Mouse (Mus musculus): Measurements from ENCODE around the gene Dnal4. TPM values are rescaled to one million over a fixed set of nuclear protein-coding genes. Genes with fewer than 3 reads are reported as not detected.
A peak's percentile ranks its signal among the peaks of the same experiment; 100 is the strongest.

The Dnal4 gene
- 36.0 and 40.9 TPM in 2 replicates for polyA plus RNA-seq (2014; fragmentation: Nextera tagmentation; extraction: Ambion mirVana)

DNA sequence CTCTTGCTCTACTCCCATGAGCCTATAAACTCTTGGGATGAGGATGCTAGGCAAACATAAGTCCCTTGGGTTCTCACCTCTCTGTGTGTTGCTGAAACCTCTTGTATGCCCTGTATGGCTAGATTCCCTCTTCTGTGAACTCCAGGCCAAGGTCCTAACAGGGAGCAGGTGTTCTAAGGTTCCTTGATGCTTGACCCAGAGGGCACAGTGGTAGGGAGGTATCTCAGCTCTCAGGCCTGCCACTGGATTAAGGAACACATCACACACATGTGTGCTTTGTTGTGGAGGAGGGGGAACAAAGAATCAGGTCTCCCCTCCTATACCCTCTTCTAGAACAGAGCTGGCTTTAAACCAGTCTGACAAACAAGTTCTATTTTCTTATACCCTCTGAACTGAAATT lies at the start of gene Dnal4:
Gene Dnal4 (minus strand): TSS at position 101 of the 400 bp plus-strand sequence.
- H3K9me3 ChIP-seq (ENCODE audit: control insufficient read depth, low read length), result no peaks in the 10 kb centered on the region

DNA sequence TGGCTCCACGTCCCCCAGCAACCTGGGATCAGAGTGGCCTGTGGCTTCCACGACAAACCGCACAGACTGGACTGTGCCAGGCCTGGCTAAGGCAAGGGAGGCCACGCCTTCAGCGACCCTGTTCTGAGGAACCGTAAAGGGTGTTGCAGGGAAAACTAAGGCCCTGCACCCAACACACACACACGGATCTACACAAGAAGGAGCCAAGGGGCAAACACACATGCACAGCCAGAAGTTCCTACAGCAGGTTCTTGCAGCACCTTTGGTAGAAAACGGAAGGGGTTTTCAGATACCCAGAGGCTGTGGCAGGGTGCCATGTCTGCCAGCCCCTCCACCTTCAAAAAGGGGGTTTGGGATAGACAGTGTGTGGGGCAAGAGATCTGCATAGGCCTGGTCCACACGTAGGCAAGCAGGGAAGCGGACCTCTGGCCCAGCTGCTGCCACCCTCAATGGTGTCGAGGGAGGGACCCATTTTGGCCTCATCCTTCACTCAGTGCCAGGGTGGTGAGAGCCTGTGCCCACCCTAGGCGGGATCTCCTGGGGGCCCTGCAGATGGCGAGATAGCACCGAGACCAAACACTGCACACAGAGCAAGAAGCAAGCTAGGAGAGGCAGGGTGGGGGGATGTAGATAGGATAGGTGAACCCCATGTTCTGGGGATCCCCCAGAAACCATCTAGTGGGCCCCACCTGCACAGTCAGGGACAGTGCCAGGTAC lies 49.6 kb upstream of the Dnal4 start:
- peaks cover 51% of the 10 kb centered on the region for H3K36me3 ChIP-seq (ENCODE audit: control insufficient read depth, insufficient read depth, low read length)
- ATAC-seq (ENCODE audit: insufficient number of reproducible peaks, insufficient read depth, low FRiP score, low read depth), result no peak
- H3K27ac ChIP-seq (replicated peaks in 1 of 2; ENCODE audit: control insufficient read depth in 1 of 2, insufficient read depth in 1 of 2, low read depth in 2 of 2, low read length in 2 of 2), result no peak overlapping the region
- H3K27me3 ChIP-seq (ENCODE audit: control insufficient read depth, insufficient read depth, low read length), result no peaks in the 10 kb centered on the region
- H3K9ac ChIP-seq (ENCODE audit: low read length), result no peak overlapping the region; the same call in 1 of the 2 replicates
- peaks cover 7 to 41% of the 10 kb centered on the region in 2 experiments for H3K4me1 ChIP-seq (ENCODE audit: control insufficient read depth in 2 of 2, insufficient read depth in 2 of 2, low read length in 2 of 2)
- no peak overlapping the region for H3K4me3 ChIP-seq (ENCODE audit: control insufficient read depth in 1 of 2, insufficient read depth in 1 of 2, low read depth in 1 of 2, low read length in 2 of 2)
- no peak overlapping the region for H3K4me2 ChIP-seq (ENCODE audit: low read length)
- H3K9me3 ChIP-seq (ENCODE audit: control insufficient read depth, low read length), result no peaks in the 10 kb centered on the region
- 88% methylated on average over 14 of the region's 14 CpGs for WGBS

More for the DNA sequence above, at the start of gene Dnal4:
- H3K4me1 ChIP-seq (ENCODE audit: control insufficient read depth in 2 of 2, insufficient read depth in 2 of 2, low read length in 2 of 2), result peaks cover 7 to 10% of the 10 kb centered on the region in 2 experiments
- H3K27ac ChIP-seq (replicated peaks in 1 of 2; ENCODE audit: control insufficient read depth in 1 of 2, insufficient read depth in 1 of 2, low read depth in 2 of 2, low read length in 2 of 2), result no peak within 1 kb of the TSS
- H3K36me3 ChIP-seq (ENCODE audit: control insufficient read depth, insufficient read depth, low read length), result no peaks in the 10 kb centered on the region
- no peak within 1 kb of the TSS for H3K4me3 ChIP-seq (ENCODE audit: control insufficient read depth in 1 of 2, insufficient read depth in 1 of 2, low read depth in 1 of 2, low read length in 2 of 2)
- H3K4me2 ChIP-seq (ENCODE audit: low read length), result no peak within 1 kb of the TSS
- H3K9ac ChIP-seq (ENCODE audit: low read length), result no peak within 1 kb of the TSS
- H3K27me3 ChIP-seq (ENCODE audit: control insufficient read depth, insufficient read depth, low read length), result no peaks in the 10 kb centered on the region
- ATAC-seq (ENCODE audit: insufficient number of reproducible peaks, insufficient read depth, low FRiP score, low read depth), result no peak

DNA sequence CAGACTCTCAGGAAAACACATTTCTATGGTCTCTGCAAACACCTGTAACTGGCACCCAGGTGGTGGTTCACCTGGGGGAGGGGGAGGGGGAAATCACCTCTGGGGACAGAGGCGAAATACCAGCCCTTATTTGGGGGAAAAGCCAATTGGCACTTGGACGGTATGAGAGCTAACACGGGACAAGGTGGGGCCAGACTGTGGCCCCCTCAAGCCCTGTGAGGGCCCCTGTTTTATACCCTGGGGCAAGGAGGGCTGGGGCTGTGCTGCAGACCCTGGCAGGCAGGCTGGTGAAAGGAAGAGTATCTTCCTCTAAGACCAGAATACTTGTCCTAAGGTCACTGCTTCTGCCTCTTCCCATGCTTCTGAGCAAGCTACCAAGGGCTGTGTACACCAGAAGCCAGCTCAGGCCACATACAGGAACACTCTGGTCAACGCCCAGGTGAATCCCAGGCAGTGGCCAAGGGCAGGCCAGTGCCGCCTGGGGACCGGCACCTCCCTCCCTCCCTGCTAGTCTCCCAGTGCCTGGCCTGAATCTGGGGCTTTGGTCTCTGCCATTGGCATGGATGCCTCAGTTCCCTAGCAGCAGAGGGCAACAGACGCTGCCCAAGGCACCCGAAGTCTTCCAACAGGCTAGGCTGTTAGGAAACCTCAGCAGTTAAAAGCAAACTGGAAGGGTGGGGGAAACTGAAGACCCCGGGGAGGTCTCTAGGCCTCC lies 48.7 kb upstream of the Dnal4 start:
- ATAC-seq (ENCODE audit: insufficient number of reproducible peaks, insufficient read depth, low FRiP score, low read depth), result no peak
- 84% methylated on average over 9 of the region's 9 CpGs for WGBS
- H3K36me3 ChIP-seq (ENCODE audit: control insufficient read depth, insufficient read depth, low read length), result peaks cover 45% of the 10 kb centered on the region

DNA sequence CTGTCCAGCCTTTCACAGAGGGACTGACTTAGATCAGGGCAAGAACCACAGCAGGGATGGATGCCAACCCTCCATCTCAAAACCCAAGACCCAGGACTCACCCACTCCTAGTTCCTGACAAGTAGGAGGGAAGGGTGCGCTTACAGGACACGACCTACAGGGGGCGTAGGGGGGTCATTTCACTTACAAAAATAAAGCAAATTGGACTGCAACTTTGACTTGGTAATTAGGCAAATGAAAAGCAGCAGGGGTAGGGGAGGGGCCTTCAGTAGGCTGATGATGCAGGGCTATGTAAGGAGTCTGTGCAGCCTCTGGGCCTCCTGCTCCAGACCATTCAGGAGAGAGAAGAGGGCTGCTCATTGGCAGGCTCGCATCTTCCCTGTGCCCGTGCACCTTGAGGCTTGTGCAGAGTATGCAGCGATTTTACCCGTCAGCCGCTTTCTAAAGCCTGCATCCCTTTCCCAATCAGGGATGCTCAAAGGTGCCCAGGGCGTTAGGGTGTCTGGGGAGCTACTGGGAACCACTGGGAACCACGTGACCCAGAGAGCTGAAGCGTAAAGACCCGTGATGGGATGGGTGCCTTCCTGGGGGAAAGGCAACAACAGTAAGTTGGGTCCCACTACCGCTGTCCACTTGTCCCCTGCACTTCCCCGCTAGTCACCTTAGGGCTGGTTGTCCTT lies 47.6 kb upstream of the Dnal4 start:
- no peak overlapping the region for H3K4me3 ChIP-seq (ENCODE audit: control insufficient read depth in 1 of 2, insufficient read depth in 1 of 2, low read depth in 1 of 2, low read length in 2 of 2)
- ATAC-seq (ENCODE audit: insufficient number of reproducible peaks, insufficient read depth, low FRiP score, low read depth), result no peak
- no peak overlapping the region for H3K9ac ChIP-seq (ENCODE audit: low read length)
- H3K36me3 ChIP-seq (ENCODE audit: control insufficient read depth, insufficient read depth, low read length), result peaks cover 43% of the 10 kb centered on the region
- H3K4me2 ChIP-seq (ENCODE audit: low read length), result no peak overlapping the region
- 56% methylated on average over 14 of the region's 14 CpGs for WGBS
- no peak overlapping the region for H3K27ac ChIP-seq (replicated peaks in 1 of 2; ENCODE audit: control insufficient read depth in 1 of 2, insufficient read depth in 1 of 2, low read depth in 2 of 2, low read length in 2 of 2)
- no peaks in the 10 kb centered on the region for H3K9me3 ChIP-seq (ENCODE audit: control insufficient read depth, low read length)
- peaks cover 4 to 31% of the 10 kb centered on the region in 2 experiments for H3K4me1 ChIP-seq (ENCODE audit: control insufficient read depth in 2 of 2, insufficient read depth in 2 of 2, low read length in 2 of 2)
- H3K27me3 ChIP-seq (ENCODE audit: control insufficient read depth, insufficient read depth, low read length), result no peaks in the 10 kb centered on the region

More for the DNA sequence above, 48.7 kb upstream of the Dnal4 start:
- peaks cover 4 to 36% of the 10 kb centered on the region in 2 experiments for H3K4me1 ChIP-seq (ENCODE audit: control insufficient read depth in 2 of 2, insufficient read depth in 2 of 2, low read length in 2 of 2)
- H3K9me3 ChIP-seq (ENCODE audit: control insufficient read depth, low read length), result no peaks in the 10 kb centered on the region
- H3K27ac ChIP-seq (replicated peaks in 1 of 2; ENCODE audit: control insufficient read depth in 1 of 2, insufficient read depth in 1 of 2, low read depth in 2 of 2, low read length in 2 of 2), result no peak overlapping the region
- H3K4me2 ChIP-seq (ENCODE audit: low read length), result no peak overlapping the region
- H3K4me3 ChIP-seq (ENCODE audit: control insufficient read depth in 1 of 2, insufficient read depth in 1 of 2, low read depth in 1 of 2, low read length in 2 of 2), result no peak overlapping the region
- H3K27me3 ChIP-seq (ENCODE audit: control insufficient read depth, insufficient read depth, low read length), result no peaks in the 10 kb centered on the region
- no peak overlapping the region for H3K9ac ChIP-seq (ENCODE audit: low read length)

DNA sequence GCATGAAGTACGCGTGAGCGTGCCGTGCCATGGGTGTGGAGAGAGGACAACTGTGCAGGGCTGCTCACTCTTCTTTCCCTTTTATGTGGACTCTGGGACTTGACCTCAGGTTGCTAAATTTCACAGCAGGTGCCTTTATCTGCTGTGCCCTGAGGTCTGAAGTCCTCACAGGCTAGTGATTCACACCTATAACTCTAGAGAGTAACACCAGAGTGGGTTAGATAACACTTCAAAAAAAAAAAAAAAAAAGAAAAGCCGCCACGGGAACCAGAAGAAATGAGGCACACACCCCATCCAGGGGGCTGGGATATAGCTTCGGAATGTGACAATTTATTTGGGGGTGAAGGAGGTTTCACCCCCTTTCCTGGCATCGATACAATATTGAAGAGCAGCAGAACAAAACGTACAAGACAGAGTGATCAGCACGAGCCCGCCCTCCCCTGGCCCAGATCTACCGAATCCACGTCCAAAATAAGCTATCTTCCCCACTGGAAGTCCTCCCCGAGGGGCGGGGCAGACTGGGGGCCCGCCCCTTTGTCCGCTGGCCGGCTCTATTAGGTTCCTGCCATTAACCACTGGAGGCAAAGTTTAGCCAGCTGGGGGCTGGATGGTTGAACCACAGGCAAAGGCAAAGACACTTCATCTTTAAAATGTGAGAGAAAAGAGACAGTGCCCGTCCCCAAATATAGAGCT lies 46.1 kb upstream of the Dnal4 start:
- no peak overlapping the region for H3K9ac ChIP-seq (ENCODE audit: low read length)
- ATAC-seq (ENCODE audit: insufficient number of reproducible peaks, insufficient read depth, low FRiP score, low read depth), result no peak
- H3K4me2 ChIP-seq (ENCODE audit: low read length), result no peak overlapping the region
- H3K36me3 ChIP-seq (ENCODE audit: control insufficient read depth, insufficient read depth, low read length), result peaks cover 42% of the 10 kb centered on the region
- no peaks in the 10 kb centered on the region for H3K27me3 ChIP-seq (ENCODE audit: control insufficient read depth, insufficient read depth, low read length)
- peaks cover 4 to 25% of the 10 kb centered on the region in 2 experiments for H3K4me1 ChIP-seq (ENCODE audit: control insufficient read depth in 2 of 2, insufficient read depth in 2 of 2, low read length in 2 of 2)
- no peak overlapping the region for H3K4me3 ChIP-seq (ENCODE audit: control insufficient read depth in 1 of 2, insufficient read depth in 1 of 2, low read depth in 1 of 2, low read length in 2 of 2)
- 56% methylated on average over 19 of the region's 19 CpGs for WGBS
- no peak overlapping the region for H3K27ac ChIP-seq (replicated peaks in 1 of 2; ENCODE audit: control insufficient read depth in 1 of 2, insufficient read depth in 1 of 2, low read depth in 2 of 2, low read length in 2 of 2)
- no peaks in the 10 kb centered on the region for H3K9me3 ChIP-seq (ENCODE audit: control insufficient read depth, low read length)

DNA sequence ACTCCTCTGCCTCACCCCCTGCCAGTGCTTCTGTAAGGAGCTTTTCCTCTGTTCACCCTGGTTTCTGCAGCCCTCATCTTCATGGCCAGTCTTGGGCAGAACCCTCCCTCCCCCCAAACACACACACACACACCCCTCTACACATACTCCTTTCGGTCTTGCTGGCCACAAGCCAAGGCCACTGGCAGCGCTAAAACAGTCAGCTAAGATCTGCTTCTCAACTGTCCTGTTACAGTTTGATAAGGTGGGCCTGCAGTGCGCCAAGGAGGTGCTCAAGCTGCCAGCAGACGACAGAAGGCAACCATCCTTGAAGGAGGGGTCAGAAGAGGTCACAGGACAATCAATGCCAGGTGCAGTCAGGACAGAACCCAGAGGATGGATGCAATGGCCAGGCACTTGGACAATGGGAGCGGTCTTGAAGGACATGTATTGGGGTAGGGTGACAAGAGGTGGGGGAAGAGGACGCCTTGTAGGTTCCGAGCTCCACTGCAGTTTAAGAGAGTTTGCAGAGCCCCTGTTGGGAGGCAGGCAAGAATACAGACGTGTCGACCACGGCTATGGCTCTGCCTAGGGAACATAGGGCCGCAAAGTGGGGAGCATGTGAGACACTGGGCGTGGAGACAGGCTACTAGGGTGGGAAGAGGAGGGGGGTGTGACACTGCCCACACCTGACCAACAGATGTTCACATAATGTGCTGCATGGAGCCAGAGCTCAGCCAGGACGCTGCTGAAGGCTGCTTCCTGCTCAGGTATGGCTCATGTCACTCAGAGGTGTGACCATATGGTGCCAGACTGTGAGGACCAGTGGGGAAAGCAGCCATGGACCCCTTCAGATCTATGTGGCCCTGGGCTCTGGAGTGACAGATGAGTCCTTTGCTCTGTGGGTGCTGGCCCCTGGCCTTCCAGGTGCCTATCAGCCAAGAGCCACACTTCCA lies 44.9 kb upstream of the Dnal4 start:
- H3K36me3 ChIP-seq (ENCODE audit: control insufficient read depth, insufficient read depth, low read length), result peaks cover 30% of the 10 kb centered on the region
- no peak; the same call in 1 of the 2 replicates for ATAC-seq (ENCODE audit: insufficient number of reproducible peaks, insufficient read depth, low FRiP score, low read depth)
- H3K27me3 ChIP-seq (ENCODE audit: control insufficient read depth, insufficient read depth, low read length), result no peaks in the 10 kb centered on the region
- H3K4me2 ChIP-seq (ENCODE audit: low read length), result no peak overlapping the region
- no peak overlapping the region for H3K4me3 ChIP-seq (ENCODE audit: control insufficient read depth in 1 of 2, insufficient read depth in 1 of 2, low read depth in 1 of 2, low read length in 2 of 2)
- peaks cover 5% of the 10 kb centered on the region; the same call in 1 of the 2 replicates for H3K9me3 ChIP-seq (ENCODE audit: control insufficient read depth, low read length)
- peak overlapping the region; percentile 25; the same call in 1 of the 2 replicates for H3K9ac ChIP-seq (ENCODE audit: low read length)
- peaks cover 4 to 18% of the 10 kb centered on the region in 2 experiments for H3K4me1 ChIP-seq (ENCODE audit: control insufficient read depth in 2 of 2, insufficient read depth in 2 of 2, low read length in 2 of 2)
- WGBS, result 46% methylated on average over 13 of the region's 13 CpGs
- H3K27ac ChIP-seq (replicated peaks in 1 of 2; ENCODE audit: control insufficient read depth in 1 of 2, insufficient read depth in 1 of 2, low read depth in 2 of 2, low read length in 2 of 2), result no peak overlapping the region

Measured in heart, embryonic 14.5 days (tissue).